Mouse (Mus musculus) megakaryocyte, embryonic 14.5 days (primary cell): ENCODE data around the gene Prune1. TPM values are rescaled to one million over a fixed set of nuclear protein-coding genes. Genes with fewer than 3 reads are reported as not detected.

Experiments
- H3K27me3 ChIP-seq: replicated peaks from 2 replicates; pipeline ENCODE3; 2012; ENCODE audit warnings: inconsistent platforms
- H3K36me3 ChIP-seq: replicated peaks from 2 replicates; pipeline ENCODE3; 2012; ENCODE audit warnings: low read length, inconsistent platforms, mixed read lengths
- H3K4me1 ChIP-seq: 2 replicates; pipeline ENCODE4 v1.6.1; 2012; ENCODE audit warnings: inconsistent platforms
- H3K4me3 ChIP-seq: replicated peaks from 2 replicates; pipeline ENCODE3; 2012; ENCODE audit warnings: moderate library complexity, mild to moderate bottlenecking, inconsistent platforms
- H3K9me3 ChIP-seq: 2 replicates; pipeline ENCODE4 v1.6.1; 2012; ENCODE audit warnings: inconsistent platforms
- FLI1 ChIP-seq: IDR thresholded peaks from 2 replicates; pipeline ENCODE4 v1.6.1; 2012; ENCODE audit warnings: low read length, inconsistent platforms, mixed read lengths
- GATA1 ChIP-seq: IDR thresholded peaks from 3 replicates; pipeline ENCODE4 v1.6.1; 2012; ENCODE audit warnings: mixed read lengths, low read length, inconsistent platforms, borderline replicate concordance
- polyA plus RNA-seq: library from polyadenylated mRNA; stranded (reverse); fragments of >175 nt; gene quantifications from 2 replicates; pipeline ENCODE4 v1.2.3, GENCODE M21; 2012; ENCODE audit warnings: low replicate concordance; ENCODE audit not compliant: insufficient read depth

Gene Prune1
- polyA plus RNA-seq, 1 experiment, result 6.0 TPM

DNA sequence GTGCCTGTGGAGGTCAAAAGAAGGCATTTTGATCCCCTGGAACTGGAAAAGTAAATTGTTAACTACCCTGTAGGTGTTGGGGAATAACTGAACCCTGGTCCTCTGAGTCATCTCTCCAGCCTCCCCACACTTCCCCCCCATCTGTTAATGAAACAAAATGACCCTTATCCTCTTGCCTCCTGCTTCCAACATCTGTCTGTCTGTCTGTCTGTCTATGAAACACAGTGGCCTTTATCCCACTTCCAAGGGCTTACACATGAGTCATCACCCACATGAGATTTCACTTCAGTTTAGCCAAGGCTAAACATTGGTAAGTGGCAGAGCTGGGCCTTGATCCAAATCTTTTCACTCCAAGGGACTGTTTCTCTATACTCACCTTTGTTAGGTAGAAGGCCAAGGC, 14.0 kb downstream of the Prune1 start:
- H3K36me3 ChIP-seq, result peaks cover 95% of the 10 kb centered on the region
- no peaks in the 10 kb centered on the region for H3K9me3 ChIP-seq
- H3K27me3 ChIP-seq, result no peaks in the 10 kb centered on the region
- H3K4me1 ChIP-seq, result peaks cover 69% of the 10 kb centered on the region
- TF ChIP-seq GATA1, result no peak
- TF ChIP-seq FLI1, result no peak
- no peak overlapping the region for H3K4me3 ChIP-seq

DNA sequence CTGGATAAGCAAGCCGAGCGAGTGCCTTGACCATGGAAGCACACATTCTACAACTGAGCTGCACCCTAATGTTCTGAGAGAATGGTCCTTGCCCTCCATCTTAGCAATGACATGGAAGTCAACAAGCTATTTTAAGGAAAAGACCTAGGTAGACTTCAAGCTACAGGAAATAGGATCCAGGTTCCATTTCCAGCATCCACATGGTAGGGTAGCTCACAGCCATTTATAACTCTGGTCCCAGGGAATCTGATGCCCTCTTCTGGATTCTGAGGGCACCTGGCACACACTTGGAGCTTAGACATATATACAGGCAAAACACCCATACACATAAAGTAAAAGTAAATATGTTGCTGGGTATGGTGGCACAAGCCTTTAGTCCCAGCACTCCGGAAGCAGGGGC, 15.8 kb downstream of the Prune1 start:
- Histone ChIP-seq H3K4me3 (no peak overlapping the region), H3K36me3 (peaks cover 95% of the 10 kb centered on the region), H3K4me1 (peaks cover 58% of the 10 kb centered on the region), H3K9me3 (no peaks in the 10 kb centered on the region), H3K27me3 (no peaks in the 10 kb centered on the region)
- TF ChIP-seq FLI1 (no peak), GATA1 (no peak)

DNA sequence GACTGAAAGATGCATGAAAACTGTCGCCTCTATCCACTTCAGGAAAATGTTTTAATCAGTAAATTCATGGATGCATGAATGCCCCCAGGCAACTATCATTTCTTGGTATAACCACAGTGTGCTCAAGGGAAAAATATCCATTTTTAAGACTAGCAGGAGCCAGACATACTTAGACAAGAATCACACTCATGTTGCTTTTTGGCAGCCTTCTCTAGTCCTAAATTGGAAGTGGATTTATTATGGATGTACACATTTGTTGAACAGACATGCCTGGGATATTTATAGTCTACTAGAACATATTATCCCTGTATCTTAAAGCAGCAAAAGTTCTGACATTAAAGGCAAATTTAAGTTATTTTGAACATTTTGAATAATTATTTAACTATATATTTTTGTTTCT, 17.2 kb downstream of the Prune1 start:
- TF ChIP-seq GATA1 (no peak), FLI1 (no peak)
- H3K4me3 ChIP-seq, result no peak overlapping the region
- H3K36me3 ChIP-seq, result peaks cover 96% of the 10 kb centered on the region
- H3K4me1 ChIP-seq, result peaks cover 48% of the 10 kb centered on the region
- no peaks in the 10 kb centered on the region for H3K27me3 ChIP-seq
- no peaks in the 10 kb centered on the region for H3K9me3 ChIP-seq

DNA sequence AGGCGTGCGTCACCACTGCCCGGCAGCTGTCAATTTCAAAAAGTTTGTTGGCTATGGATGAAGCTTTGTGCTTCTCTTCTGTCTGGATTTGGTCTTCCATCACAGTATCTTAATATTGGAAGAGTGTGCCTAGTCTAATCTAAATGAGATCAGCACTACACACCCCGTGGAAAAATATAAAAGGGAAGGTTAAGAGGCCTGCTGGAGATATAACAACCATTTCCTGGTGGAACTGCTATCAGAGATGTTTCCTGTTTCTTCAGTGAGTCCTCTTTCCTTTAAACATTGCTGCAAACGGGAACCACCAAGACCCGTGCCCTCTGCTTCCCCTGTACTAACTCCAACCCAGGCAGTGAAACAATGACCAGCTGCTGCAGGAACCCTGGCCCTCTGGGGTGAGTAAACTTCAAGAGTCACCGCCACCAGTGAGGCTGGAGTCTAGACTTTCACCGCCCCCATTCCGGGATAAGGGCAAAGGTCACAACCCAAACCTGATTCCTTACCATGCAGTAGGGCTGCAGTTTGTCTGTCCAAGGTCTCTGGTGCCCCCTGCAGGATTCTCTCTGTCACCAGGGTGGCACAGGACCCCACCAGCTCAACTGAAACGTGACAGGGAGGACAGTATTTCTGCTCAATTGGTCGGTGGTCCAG, 18.7 kb downstream of the Prune1 start:
- Histone ChIP-seq H3K4me1 (peaks cover 36% of the 10 kb centered on the region), H3K9me3 (no peaks in the 10 kb centered on the region), H3K27me3 (no peaks in the 10 kb centered on the region), H3K36me3 (peaks cover 96% of the 10 kb centered on the region), H3K4me3 (no peak overlapping the region)
- no peak for TF ChIP-seq FLI1
- no peak for TF ChIP-seq GATA1

DNA sequence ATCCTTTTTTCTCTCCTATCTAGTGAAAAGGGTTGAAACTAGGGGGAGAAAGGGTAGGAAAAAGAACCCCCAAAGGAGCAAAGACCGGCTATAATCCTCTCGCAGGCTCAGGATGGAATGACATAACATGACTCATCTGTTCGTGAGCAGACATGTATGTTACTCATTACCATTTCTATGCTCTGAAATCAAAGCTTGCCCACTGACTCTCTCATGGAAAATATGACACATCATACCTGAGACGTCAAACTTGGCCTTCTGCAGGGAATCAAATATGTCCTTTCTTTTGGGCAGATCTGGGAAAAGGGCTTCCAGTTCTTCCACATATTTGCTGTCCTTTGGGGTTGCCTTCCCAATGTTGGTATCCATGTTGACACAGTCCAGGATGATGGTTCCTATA, 19.9 kb downstream of the Prune1 start:
- H3K4me1 ChIP-seq, result peaks cover 26% of the 10 kb centered on the region
- no peaks in the 10 kb centered on the region for H3K27me3 ChIP-seq
- H3K9me3 ChIP-seq, result no peaks in the 10 kb centered on the region
- no peak overlapping the region for H3K4me3 ChIP-seq
- TF ChIP-seq GATA1 (no peak), FLI1 (no peak)
- H3K36me3 ChIP-seq, result peaks cover 96% of the 10 kb centered on the region

DNA sequence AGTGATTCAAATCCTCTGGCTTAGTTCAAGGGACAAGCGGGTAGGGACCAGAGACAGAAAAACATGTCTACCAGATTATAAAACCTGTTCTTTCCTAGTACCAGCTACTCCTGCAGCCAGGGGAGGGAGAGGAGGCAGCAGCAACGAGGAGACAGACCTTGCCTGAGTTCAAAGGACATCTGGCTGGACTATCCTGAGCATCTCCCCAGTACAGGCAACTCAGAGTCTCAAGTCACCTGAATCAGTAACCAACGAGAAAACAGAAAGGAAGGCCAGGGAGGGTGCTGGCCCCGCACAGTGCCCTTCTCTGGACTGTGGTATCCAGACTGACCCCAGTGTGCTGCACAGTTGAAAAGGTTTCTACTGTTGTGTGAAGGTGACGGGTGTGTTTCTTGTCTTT, 24.9 kb downstream of the Prune1 start:
- H3K9me3 ChIP-seq, result no peaks in the 10 kb centered on the region
- TF ChIP-seq GATA1, result no peak
- TF ChIP-seq FLI1, result no peak
- H3K27me3 ChIP-seq, result no peaks in the 10 kb centered on the region
- no peak overlapping the region for H3K4me3 ChIP-seq
- peaks cover 95% of the 10 kb centered on the region for H3K36me3 ChIP-seq
- H3K4me1 ChIP-seq, result peaks cover 8% of the 10 kb centered on the region; the same call in 1 of the 2 replicates

DNA sequence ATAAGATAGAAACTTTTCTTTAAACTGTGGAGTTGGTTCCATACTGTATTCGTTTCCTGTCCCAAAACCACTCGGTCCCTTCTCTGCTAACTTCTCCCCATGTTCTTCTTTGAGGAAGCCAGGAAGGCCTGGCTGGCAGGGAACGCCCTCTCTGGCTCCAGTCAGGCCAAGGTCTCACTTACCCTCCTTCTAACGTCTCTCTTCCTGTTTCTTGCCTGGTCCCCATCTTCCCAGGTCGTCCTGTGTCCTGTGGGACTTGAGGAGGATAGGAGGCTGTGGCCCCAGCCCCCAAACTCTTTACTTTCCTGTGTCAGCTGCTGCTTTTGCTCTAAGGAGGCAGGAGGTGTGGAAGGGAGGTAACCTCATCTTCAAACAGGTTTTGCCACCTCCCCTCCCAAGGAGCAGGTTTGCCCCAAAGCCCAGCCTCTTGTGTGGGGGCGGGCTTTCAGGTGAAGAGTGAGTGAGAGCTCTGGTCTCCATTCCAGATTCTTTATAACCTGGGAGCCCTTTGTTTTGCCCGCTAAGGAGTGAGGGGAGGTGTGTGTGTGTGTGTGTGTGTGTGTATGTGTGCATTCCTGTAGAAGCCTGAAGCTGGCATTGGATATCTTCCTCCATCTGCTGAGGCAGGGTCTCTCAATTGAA, 31.0 kb downstream of the Prune1 start, which contains the start of gene Bnipl:
Gene Bnipl, minus strand, starts transcription at position 411 of the 642 bp plus-strand sequence.
- TF ChIP-seq FLI1 (no peak), GATA1 (no peak)
- H3K27me3 ChIP-seq, result no peaks in the 10 kb centered on the region
- H3K36me3 ChIP-seq, result peaks cover 92% of the 10 kb centered on the region
- H3K4me1 ChIP-seq, result peaks cover 34% of the 10 kb centered on the region
- no peak within 1 kb of the TSS for H3K4me3 ChIP-seq
- no peaks in the 10 kb centered on the region for H3K9me3 ChIP-seq

DNA sequence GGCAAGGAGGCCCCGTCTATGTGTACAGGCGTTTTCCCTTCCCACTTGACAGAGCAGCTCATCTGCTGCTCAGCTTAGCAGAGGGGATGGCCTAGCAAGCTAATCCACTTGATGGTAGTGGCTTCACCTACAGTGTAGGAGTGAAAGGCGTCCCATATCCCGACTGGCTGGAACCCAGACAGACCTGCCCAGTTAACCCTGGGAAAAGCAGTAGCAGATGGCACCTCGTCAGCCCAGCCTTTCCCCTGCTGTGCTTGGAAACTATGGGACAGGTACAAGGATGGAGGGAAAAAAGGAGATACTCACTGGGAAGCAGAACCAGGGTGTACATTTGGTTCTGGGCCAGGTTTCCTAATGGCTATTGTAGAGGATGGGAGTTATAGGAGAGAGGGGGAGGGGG, 31.5 kb downstream of the Prune1 start:
- Histone ChIP-seq H3K9me3 (no peaks in the 10 kb centered on the region), H3K4me3 (no peak overlapping the region), H3K27me3 (no peaks in the 10 kb centered on the region), H3K4me1 (peaks cover 34% of the 10 kb centered on the region), H3K36me3 (peaks cover 92% of the 10 kb centered on the region)
- TF ChIP-seq GATA1 (no peak), FLI1 (no peak)

DNA sequence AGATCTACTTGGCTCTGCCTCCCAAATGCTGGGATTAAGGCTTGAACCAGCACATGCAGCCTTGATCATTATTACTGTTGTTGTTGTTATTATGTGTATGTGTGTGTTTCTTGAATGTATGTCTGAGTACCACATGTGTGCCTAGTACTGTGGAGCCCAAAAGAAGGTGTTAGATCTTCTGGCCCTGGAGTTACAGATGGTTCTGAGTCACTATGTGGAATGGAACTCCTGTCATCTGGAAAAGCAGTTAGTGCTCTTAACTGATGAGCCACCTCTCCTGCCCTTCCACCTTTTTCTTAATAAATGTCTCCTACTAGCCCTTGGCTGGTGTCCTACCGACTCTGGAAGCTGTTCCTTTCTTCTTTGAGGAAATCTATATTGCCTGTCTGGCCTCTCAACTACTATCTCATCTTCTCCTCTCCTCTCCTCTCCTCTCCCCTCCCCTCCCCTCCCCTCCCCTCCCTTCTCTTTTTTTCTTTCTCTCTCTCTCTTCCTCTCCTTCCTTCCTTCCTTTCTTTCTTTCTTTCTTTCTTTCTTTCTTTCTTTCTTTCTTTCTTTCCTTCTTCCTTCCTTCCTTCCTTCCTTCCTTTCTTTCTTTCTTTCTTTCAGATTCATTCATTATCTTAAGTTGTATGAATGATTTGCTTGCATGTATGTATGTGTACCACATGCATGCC, 34.1 kb downstream of the Prune1 start:
- H3K27me3 ChIP-seq, result no peaks in the 10 kb centered on the region
- H3K4me3 ChIP-seq, result no peak overlapping the region
- H3K9me3 ChIP-seq, result no peaks in the 10 kb centered on the region
- H3K36me3 ChIP-seq, result peaks cover 92% of the 10 kb centered on the region
- H3K4me1 ChIP-seq, result peaks cover 47% of the 10 kb centered on the region
- TF ChIP-seq FLI1 (no peak), GATA1 (no peak)
